Mouse (Mus musculus) olfactory bulb, adult 2 months (tissue): ENCODE results near the gene Vamp8. TPM values are rescaled to one million over a fixed set of nuclear protein-coding genes. Genes with fewer than 3 reads are reported as not detected.

Source experiments
- H3K27ac ChIP-seq: fragments of 200-500 bp; 2 replicates; pipeline ENCODE4 v1.5.1; 2012; ENCODE audit warnings: low read depth, low read length; ENCODE audit not compliant: insufficient read depth
- H3K4me1 ChIP-seq: fragments of 200-500 bp; 2 replicates; pipeline ENCODE4 v1.6.1; 2012; ENCODE audit warnings: low read length; ENCODE audit not compliant: control insufficient read depth, insufficient read depth
- H3K4me3 ChIP-seq: fragments of 200-500 bp; 2 replicates; pipeline ENCODE4 v1.5.1; 2012; ENCODE audit warnings: mild to moderate bottlenecking, low read depth, low read length, moderate library complexity; ENCODE audit not compliant: insufficient read depth
- CTCF ChIP-seq: fragments of 200-500 bp; IDR thresholded peaks from 2 replicates; pipeline ENCODE4 v1.5.1; 2012; ENCODE audit warnings: low read depth, mild to moderate bottlenecking, low read length, moderate library complexity; ENCODE audit not compliant: insufficient read depth
- POLR2A ChIP-seq: fragments of 200-500 bp; IDR thresholded peaks from 2 replicates; pipeline ENCODE4 v1.6.1; 2012; ENCODE audit warnings: mild to moderate bottlenecking, low read depth, low read length, moderate library complexity; ENCODE audit not compliant: insufficient read depth
- WGBS: fragments of 180-500 bp; shearing (Covaris S2); methylation state at CpG from one replicate; pipeline ENCODE4 v1.1.7; 2018; 5-methylcytosine and 5-hydroxymethylcytosine counted together
- polyA plus RNA-seq: library from polyadenylated mRNA; stranded (reverse); fragments of >200 nt; gene quantifications from 2 replicates; pipeline ENCODE4 v1.2.4, GENCODE M21; 2012; ENCODE audit warnings: low replicate concordance; ENCODE audit not compliant: missing spikeins, insufficient read depth, insufficient read length

Vamp8 gene
- polyA plus RNA-seq, 1 experiment: not detected

- no peak overlapping the region for H3K27ac ChIP-seq
- 63% methylated on average over 7 of the region's 7 CpGs for WGBS
- H3K4me1 ChIP-seq: peaks cover 4% of the 10 kb centered on the region; the same call in 1 of the 2 replicates
- peak overlapping the region; percentile 46 for H3K4me3 ChIP-seq
- TF ChIP-seq POLR2A (no peak), CTCF (no peak)
Measured at GRCm38 (mm10) chr6:72379377-72380130, 10.9 kb downstream of the Vamp8 start.

- Histone ChIP-seq H3K4me1 (peaks cover 4% of the 10 kb centered on the region; the same call in 1 of the 2 replicates), H3K27ac (no peak overlapping the region), H3K4me3 (no peak overlapping the region)
- WGBS: 93% methylated on average over 8 of the region's 8 CpGs
- TF ChIP-seq CTCF: no peak
- TF ChIP-seq POLR2A: no peak
Measured at GRCm38 (mm10) chr6:72378510-72379234, 11.8 kb downstream of the Vamp8 start.

GRCm38 (mm10) chr6:72374820-72375563 lies 15.5 kb downstream of the Vamp8 start:
- WGBS: 87% methylated on average over 15 of the region's 15 CpGs
- Histone ChIP-seq H3K4me1 (peaks cover 8% of the 10 kb centered on the region; the same call in 1 of the 2 replicates), H3K4me3 (no peak overlapping the region), H3K27ac (no peak overlapping the region)
- no peak for TF ChIP-seq POLR2A
- TF ChIP-seq CTCF: no peak

GRCm38 (mm10) chr6:72374206-72374605 lies 16.3 kb downstream of the Vamp8 start:
- Histone ChIP-seq H3K27ac (no peak overlapping the region), H3K4me1 (peaks cover 8% of the 10 kb centered on the region; the same call in 1 of the 2 replicates), H3K4me3 (no peak overlapping the region)
- 73% methylated on average over 7 of the region's 7 CpGs for WGBS
- TF ChIP-seq CTCF (no peak), POLR2A (no peak)

GRCm38 (mm10) chr6:72373184-72373583 lies 17.3 kb downstream of the Vamp8 start:
- Histone ChIP-seq H3K4me3 (no peak overlapping the region), H3K27ac (no peak overlapping the region), H3K4me1 (peaks cover 8% of the 10 kb centered on the region; the same call in 1 of the 2 replicates)
- TF ChIP-seq POLR2A: no peak
- TF ChIP-seq CTCF: no peak
- 83% methylated on average over 4 of the region's 4 CpGs for WGBS

GRCm38 (mm10) chr6:72371571-72371970 lies 18.9 kb downstream of the Vamp8 start:
- WGBS: 24% methylated on average over 1 of the region's 1 CpGs
- H3K4me1 ChIP-seq: peaks cover 8% of the 10 kb centered on the region; the same call in 1 of the 2 replicates

GRCm38 (mm10) chr6:72371147-72371546 lies 19.4 kb downstream of the Vamp8 start:
- no peak overlapping the region for H3K27ac ChIP-seq
- H3K4me1 ChIP-seq: peaks cover 8% of the 10 kb centered on the region; the same call in 1 of the 2 replicates
- H3K4me3 ChIP-seq: no peak overlapping the region
- TF ChIP-seq CTCF (no peak), POLR2A (no peak)
- 39% methylated on average over 5 of the region's 5 CpGs for WGBS

More at GRCm38 (mm10) chr6:72371571-72371970, 18.9 kb downstream of the Vamp8 start:
- TF ChIP-seq POLR2A: no peak
- Histone ChIP-seq H3K27ac (no peak overlapping the region), H3K4me3 (no peak overlapping the region)

GRCm38 (mm10) chr6:72370091-72370490 lies 20.4 kb downstream of the Vamp8 start:
- no peak overlapping the region for H3K27ac ChIP-seq
- 84% methylated on average over 12 of the region's 12 CpGs for WGBS
- peaks cover 8% of the 10 kb centered on the region; the same call in 1 of the 2 replicates for H3K4me1 ChIP-seq
- no peak for TF ChIP-seq POLR2A
- no peak for TF ChIP-seq CTCF
- no peak overlapping the region for H3K4me3 ChIP-seq
